Mouse (Mus musculus): ENCODE results near the gene Hesx1. TPM values are rescaled to one million over a fixed set of nuclear protein-coding genes. Genes with fewer than 3 reads are reported as not detected.

Gene Hesx1
- polyA plus RNA-seq, 1 experiment, result not detected

- TF ChIP-seq CTCF (IDR thresholded peaks at IDR 0.05; ENCODE audit: insufficient read depth, low read length), result no peak
- TF ChIP-seq POLR2A (IDR thresholded peaks at IDR 0.05; ENCODE audit: borderline replicate concordance, extremely low read depth, low read depth, low read length), result no peak
- Histone ChIP-seq H3K4me1 (ENCODE audit: control insufficient read depth, insufficient read depth, low read length) (peaks cover 15% of the 10 kb centered on the region), H3K4me3 (replicated peaks; ENCODE audit: extremely low read depth, low read depth, low read length) (no peak overlapping the region)
- no peak for DNase-seq
- 76% methylated on average over 8 of the region's 8 CpGs for WGBS
Measured at GRCm38 (mm10) chr14:27048231-27048956, 54.2 kb downstream of the Hesx1 start.

DNA sequence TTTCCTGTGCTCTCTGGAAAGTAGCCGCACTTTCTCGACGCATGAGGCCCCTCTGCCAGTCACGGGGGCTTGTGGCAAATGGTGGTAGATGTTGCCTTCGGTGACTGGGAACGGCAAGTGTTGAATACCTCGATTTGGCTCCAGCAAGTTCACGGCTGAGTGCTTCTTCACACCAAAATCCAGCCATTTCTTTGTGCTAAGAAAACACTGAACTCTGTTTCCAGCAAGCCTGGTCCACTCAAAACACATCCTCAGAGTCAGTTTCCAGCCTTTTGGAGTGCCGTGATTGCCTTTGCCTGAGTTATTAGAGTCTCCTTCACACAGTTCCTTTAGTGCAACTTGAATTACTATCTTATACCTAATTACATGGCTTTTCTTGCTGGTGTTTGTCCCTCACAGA lies 55.8 kb downstream of the Hesx1 start:
- no peak for DNase-seq
- no peak overlapping the region for H3K4me3 ChIP-seq (replicated peaks; ENCODE audit: extremely low read depth, low read depth, low read length)
- H3K4me1 ChIP-seq (ENCODE audit: control insufficient read depth, insufficient read depth, low read length), result peaks cover 5% of the 10 kb centered on the region
- no peak for TF ChIP-seq CTCF (IDR thresholded peaks at IDR 0.05; ENCODE audit: insufficient read depth, low read length)
- no peak for TF ChIP-seq POLR2A (IDR thresholded peaks at IDR 0.05; ENCODE audit: borderline replicate concordance, extremely low read depth, low read depth, low read length)
- 58% methylated on average over 9 of the region's 9 CpGs for WGBS

- Histone ChIP-seq H3K4me1 (ENCODE audit: control insufficient read depth, insufficient read depth, low read length) (peaks cover 5% of the 10 kb centered on the region), H3K4me3 (replicated peaks; ENCODE audit: extremely low read depth, low read depth, low read length) (no peak overlapping the region)
- TF ChIP-seq CTCF (IDR thresholded peaks at IDR 0.05; ENCODE audit: insufficient read depth, low read length) (no peak), POLR2A (IDR thresholded peaks at IDR 0.05; ENCODE audit: borderline replicate concordance, extremely low read depth, low read depth, low read length) (no peak)
- DNase-seq, result no peak
- WGBS, result 60% methylated on average over 18 of the region's 18 CpGs
Measured at GRCm38 (mm10) chr14:27050560-27051510, 56.6 kb downstream of the Hesx1 start.

- Histone ChIP-seq H3K4me1 (ENCODE audit: control insufficient read depth, insufficient read depth, low read length) (peaks cover 5% of the 10 kb centered on the region; the same call in 1 of the 2 replicates), H3K4me3 (replicated peaks; ENCODE audit: extremely low read depth, low read depth, low read length) (no peak overlapping the region)
- no peak for DNase-seq
- WGBS, result 77% methylated on average over 5 of the region's 5 CpGs
- TF ChIP-seq CTCF (IDR thresholded peaks at IDR 0.05; ENCODE audit: insufficient read depth, low read length) (no peak), POLR2A (IDR thresholded peaks at IDR 0.05; ENCODE audit: borderline replicate concordance, extremely low read depth, low read depth, low read length) (no peak)
Measured at GRCm38 (mm10) chr14:27051511-27051895, 57.3 kb downstream of the Hesx1 start.

Other genes starting within 250 kb of the Hesx1 start
- gene Asb14, start 99.9 kb upstream of the Hesx1 start, polyA plus RNA-seq (2012; rRNA removed), result 2.6 and 4.8 TPM in 2 replicates
- 3.2 and 6.1 TPM in 2 replicates for gene Appl1, start 23.2 kb upstream of the Hesx1 start, polyA plus RNA-seq (2012; rRNA removed)
- gene Il17rd, start 44.5 kb downstream of the Hesx1 start, polyA plus RNA-seq (2012; rRNA removed), result 9.4 and 11.3 TPM in 2 replicates
- gene Arhgef3, start 120.5 kb downstream of the Hesx1 start, polyA plus RNA-seq (2012; rRNA removed), result 36.6 and 48.5 TPM in 2 replicates